Mouse (Mus musculus): ENCODE data around the gene Cstf3. TPM values are rescaled to one million over a fixed set of nuclear protein-coding genes. Genes with fewer than 3 reads are reported as not detected.
A peak's percentile ranks its signal among the peaks of the same experiment; 100 is the strongest.

Cstf3 gene
- total RNA-seq, 1 experiment: 31.8 TPM

DNA sequence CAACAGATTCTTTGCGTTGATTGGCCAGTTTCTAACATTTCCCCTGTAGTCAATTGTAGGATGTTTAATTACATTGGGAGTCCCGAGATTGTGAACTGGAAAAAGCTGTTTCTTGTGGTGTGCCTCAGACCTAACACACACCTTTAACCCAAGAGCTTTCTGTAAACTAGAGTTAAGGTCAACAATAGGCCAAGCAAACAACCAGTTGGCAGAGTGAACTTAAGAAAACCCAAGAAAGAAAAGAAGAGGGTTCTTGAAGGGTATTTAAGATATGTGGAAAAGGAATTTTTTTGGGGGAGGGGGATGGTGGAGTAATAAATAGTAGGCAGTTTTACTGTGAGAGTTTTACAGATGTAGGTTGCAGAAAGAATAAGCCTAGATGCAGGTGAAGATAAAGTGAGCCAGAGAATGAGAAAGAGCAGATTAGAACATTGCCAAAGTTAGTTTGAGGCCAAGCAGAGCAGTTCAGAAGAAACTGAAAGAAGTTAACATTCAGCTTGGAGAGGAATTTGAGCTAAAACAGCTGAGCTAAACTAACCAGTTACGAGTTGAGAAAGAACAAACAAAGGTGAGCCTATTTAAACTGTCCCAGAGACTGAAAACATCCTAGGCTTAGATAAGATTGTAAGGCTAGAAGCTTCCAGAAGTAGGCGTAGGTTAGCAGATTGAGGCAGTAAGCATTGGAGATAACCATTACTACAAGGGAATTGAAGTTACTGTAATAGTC is 25.8 kb downstream of the Cstf3 start:
- no peaks in the 10 kb centered on the region for H3K36me3 ChIP-seq (ENCODE audit: control insufficient read depth, insufficient read depth, low read length, poor library complexity, severe bottlenecking)
- TF ChIP-seq ZC3H11A (IDR thresholded peaks at IDR 0.05; ENCODE audit: borderline replicate concordance, low read depth, low read length): no peak
- no peak for TF ChIP-seq HCFC1 (IDR thresholded peaks at IDR 0.05; ENCODE audit: borderline replicate concordance, insufficient read depth, low read length)
- no peak for TF ChIP-seq MAFK (IDR thresholded peaks at IDR 0.05; ENCODE audit: insufficient read depth, low read depth, low read length)
- no peak for TF ChIP-seq ZNF384 (IDR thresholded peaks at IDR 0.05; ENCODE audit: low read depth, low read length)
- TF ChIP-seq CHD2 (IDR thresholded peaks at IDR 0.05; ENCODE audit: low read depth, low read length): no peak

DNA sequence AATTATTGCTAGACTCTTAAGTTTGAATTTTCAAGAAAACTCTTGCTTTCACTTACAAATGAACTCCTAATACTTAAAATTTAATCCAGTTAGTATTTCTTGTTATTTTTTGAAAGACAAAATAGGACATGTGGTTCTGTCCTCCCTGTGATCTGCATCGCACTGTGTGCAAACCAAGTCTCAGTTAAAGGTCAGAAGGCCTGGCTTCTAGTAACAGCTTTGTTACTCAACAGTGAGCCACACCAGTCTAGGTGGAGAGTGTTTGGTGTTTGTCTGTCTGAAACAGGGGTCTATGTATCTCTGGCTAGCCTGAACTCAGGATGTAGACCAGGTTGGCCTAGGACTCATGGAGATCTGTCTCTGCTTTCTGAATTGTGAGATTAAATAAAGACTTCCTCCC is 68.3 kb downstream of the Cstf3 start:
- Histone ChIP-seq H3K4me1 (ENCODE audit: control insufficient read depth in 2 of 2, insufficient read depth in 2 of 2, low read length in 2 of 2, poor library complexity in 1 of 2) (no peaks in the 10 kb centered on the region), H3K9me3 (ENCODE audit: control insufficient read depth, insufficient read depth, low read depth, low read length) (no peaks in the 10 kb centered on the region), H3K4me3 (ENCODE audit: insufficient read depth in 1 of 2, low read depth in 1 of 2, low read length in 2 of 2, poor library complexity in 1 of 2, severe bottlenecking in 1 of 2) (no peak overlapping the region), H3K36me3 (ENCODE audit: control insufficient read depth, insufficient read depth, low read length, poor library complexity, severe bottlenecking) (peaks cover 9% of the 10 kb centered on the region), H3K27ac (ENCODE audit: insufficient read depth, low read depth, low read length, poor library complexity, severe bottlenecking) (no peak overlapping the region), H3K9ac (ENCODE audit: insufficient read depth, low read depth, low read length, poor library complexity, severe bottlenecking) (no peak overlapping the region)
- DNase-seq (ENCODE audit: low read depth, low spot score): no peak
- TF ChIP-seq ZNF384 (IDR thresholded peaks at IDR 0.05; ENCODE audit: low read depth, low read length) (no peak), ZC3H11A (IDR thresholded peaks at IDR 0.05; ENCODE audit: borderline replicate concordance, low read depth, low read length) (no peak)
- in situ Hi-C loops (cut with MboI; ENCODE audit: low sequenced_read_pairs in 2 of 2, unreplicated experiment in 2 of 2): no loop called here

More for the DNA sequence above, 25.8 kb downstream of the Cstf3 start:
- H3K9me3 ChIP-seq (ENCODE audit: control insufficient read depth, insufficient read depth, low read depth, low read length): no peaks in the 10 kb centered on the region
- H3K4me3 ChIP-seq (ENCODE audit: insufficient read depth in 1 of 2, low read depth in 1 of 2, low read length in 2 of 2, poor library complexity in 1 of 2, severe bottlenecking in 1 of 2): no peak overlapping the region
- H3K4me1 ChIP-seq (ENCODE audit: control insufficient read depth in 2 of 2, insufficient read depth in 2 of 2, low read length in 2 of 2, poor library complexity in 1 of 2): no peaks in the 10 kb centered on the region
- in situ Hi-C loops (cut with MboI; ENCODE audit: low sequenced_read_pairs in 2 of 2, unreplicated experiment in 2 of 2): no loop called here
- no peak overlapping the region for H3K27ac ChIP-seq (ENCODE audit: insufficient read depth, low read depth, low read length, poor library complexity, severe bottlenecking)
- no peak overlapping the region for H3K9ac ChIP-seq (ENCODE audit: insufficient read depth, low read depth, low read length, poor library complexity, severe bottlenecking)
- DNase-seq (ENCODE audit: low read depth, low spot score): no peak

DNA sequence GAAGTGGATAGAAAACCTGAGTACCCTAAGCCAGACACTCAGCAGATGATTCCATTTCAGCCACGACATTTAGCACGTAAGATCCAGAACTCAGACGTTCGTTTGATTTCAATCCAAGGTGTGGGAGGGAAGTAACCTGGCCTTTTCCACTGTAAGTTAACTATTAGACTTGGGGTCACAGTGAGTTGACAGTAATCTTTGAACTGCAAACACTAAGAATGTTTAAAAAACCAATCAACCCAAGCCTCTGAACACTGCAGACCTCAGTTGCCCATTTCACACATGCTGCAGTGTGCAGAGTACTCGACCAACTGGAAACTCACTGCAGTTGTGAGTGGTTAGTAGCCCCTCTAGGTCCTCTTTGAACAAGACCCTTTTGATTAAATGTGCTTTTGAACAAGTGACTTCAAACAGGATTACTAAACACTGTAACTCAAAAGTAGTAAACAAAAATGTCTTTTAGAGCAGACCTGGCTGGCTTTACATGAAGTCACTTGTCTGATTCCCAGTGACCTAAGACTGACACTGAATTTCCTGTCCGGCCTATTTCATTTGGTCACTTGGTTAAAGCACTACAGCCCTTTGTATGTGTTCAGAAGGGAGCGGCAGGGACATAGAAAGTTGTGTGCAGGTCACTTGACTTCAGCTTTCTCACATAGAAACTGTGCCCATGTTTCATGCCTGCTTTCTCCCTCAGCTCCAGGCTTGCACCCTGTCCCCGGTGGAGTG is 73.2 kb downstream of the Cstf3 start:
- no peak for TF ChIP-seq CHD2 (IDR thresholded peaks at IDR 0.05; ENCODE audit: low read depth, low read length)
- TF ChIP-seq ZNF384 (IDR thresholded peaks at IDR 0.05; ENCODE audit: low read depth, low read length): no peak
- TF ChIP-seq HCFC1 (IDR thresholded peaks at IDR 0.05; ENCODE audit: borderline replicate concordance, insufficient read depth, low read length): no peak
- no peak for TF ChIP-seq MAFK (IDR thresholded peaks at IDR 0.05; ENCODE audit: insufficient read depth, low read depth, low read length)
- TF ChIP-seq ZC3H11A (IDR thresholded peaks at IDR 0.05; ENCODE audit: borderline replicate concordance, low read depth, low read length): no peak
- no peak overlapping the region for H3K9ac ChIP-seq (ENCODE audit: insufficient read depth, low read depth, low read length, poor library complexity, severe bottlenecking)
- DNase-seq (ENCODE audit: low read depth, low spot score): no peak
- no peaks in the 10 kb centered on the region for H3K9me3 ChIP-seq (ENCODE audit: control insufficient read depth, insufficient read depth, low read depth, low read length)
- peaks cover 10% of the 10 kb centered on the region for H3K36me3 ChIP-seq (ENCODE audit: control insufficient read depth, insufficient read depth, low read length, poor library complexity, severe bottlenecking)
- in situ Hi-C loops (cut with MboI; ENCODE audit: low sequenced_read_pairs in 2 of 2, unreplicated experiment in 2 of 2): no loop called here
- H3K4me3 ChIP-seq (ENCODE audit: insufficient read depth in 1 of 2, low read depth in 1 of 2, low read length in 2 of 2, poor library complexity in 1 of 2, severe bottlenecking in 1 of 2): no peak overlapping the region
- no peak overlapping the region for H3K27ac ChIP-seq (ENCODE audit: insufficient read depth, low read depth, low read length, poor library complexity, severe bottlenecking)
- no peaks in the 10 kb centered on the region; a peak in 1 of 4 replicates for H3K4me1 ChIP-seq (ENCODE audit: control insufficient read depth in 2 of 2, insufficient read depth in 2 of 2, low read length in 2 of 2, poor library complexity in 1 of 2)

DNA sequence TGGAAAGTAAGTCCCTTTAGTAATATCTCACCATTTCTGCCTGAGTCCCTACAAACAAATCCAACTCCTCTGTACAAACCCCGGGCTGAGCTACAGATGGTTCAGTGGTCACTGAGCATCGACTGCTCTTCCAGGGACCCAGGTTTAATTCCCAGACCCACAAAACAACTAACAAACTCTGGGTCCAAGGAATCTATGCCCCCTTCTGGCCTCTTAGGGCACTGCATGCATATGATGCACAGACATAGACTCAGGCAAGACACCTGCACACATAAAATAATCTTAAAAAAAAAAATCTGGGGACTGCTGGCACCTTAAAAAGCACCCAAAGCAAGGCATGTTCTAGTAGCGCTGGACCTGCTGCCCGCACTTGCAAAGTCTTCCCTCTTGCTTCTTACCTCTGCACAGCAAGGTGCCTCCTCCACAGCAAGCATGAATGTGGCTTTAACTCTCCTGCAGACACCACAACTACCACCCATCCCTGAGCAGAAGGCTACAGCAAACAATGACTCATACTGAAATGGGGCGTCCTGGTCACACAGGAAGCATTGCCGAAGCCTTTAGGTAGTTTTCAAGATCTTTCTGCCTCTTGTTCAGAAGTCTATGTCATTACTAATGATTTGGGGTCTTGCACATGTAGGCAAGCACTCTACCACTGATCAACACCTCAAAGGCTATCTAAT is 78.9 kb downstream of the Cstf3 start:
- H3K4me3 ChIP-seq (ENCODE audit: insufficient read depth in 1 of 2, low read depth in 1 of 2, low read length in 2 of 2, poor library complexity in 1 of 2, severe bottlenecking in 1 of 2): no peak overlapping the region
- H3K27ac ChIP-seq (ENCODE audit: insufficient read depth, low read depth, low read length, poor library complexity, severe bottlenecking): no peak overlapping the region
- peaks cover 5% of the 10 kb centered on the region for H3K36me3 ChIP-seq (ENCODE audit: control insufficient read depth, insufficient read depth, low read length, poor library complexity, severe bottlenecking)
- TF ChIP-seq HCFC1 (IDR thresholded peaks at IDR 0.05; ENCODE audit: borderline replicate concordance, insufficient read depth, low read length): no peak
- TF ChIP-seq ZNF384 (IDR thresholded peaks at IDR 0.05; ENCODE audit: low read depth, low read length): no peak
- TF ChIP-seq CHD2 (IDR thresholded peaks at IDR 0.05; ENCODE audit: low read depth, low read length): no peak
- no peak for TF ChIP-seq ZC3H11A (IDR thresholded peaks at IDR 0.05; ENCODE audit: borderline replicate concordance, low read depth, low read length)
- no peak for TF ChIP-seq MAFK (IDR thresholded peaks at IDR 0.05; ENCODE audit: insufficient read depth, low read depth, low read length)
- in situ Hi-C loops (cut with MboI; ENCODE audit: low sequenced_read_pairs in 2 of 2, unreplicated experiment in 2 of 2): no loop called here
- H3K9me3 ChIP-seq (ENCODE audit: control insufficient read depth, insufficient read depth, low read depth, low read length): no peaks in the 10 kb centered on the region
- peaks cover 0 to 3% of the 10 kb centered on the region in 2 experiments; a peak in 2 of 4 replicates for H3K4me1 ChIP-seq (ENCODE audit: control insufficient read depth in 2 of 2, insufficient read depth in 2 of 2, low read length in 2 of 2, poor library complexity in 1 of 2)
- no peak overlapping the region for H3K9ac ChIP-seq (ENCODE audit: insufficient read depth, low read depth, low read length, poor library complexity, severe bottlenecking)
- DNase-seq (ENCODE audit: low read depth, low spot score): peak; percentile 52

Data from ES-E14 (cell line).